Mouse (Mus musculus) lung, adult 2 months (tissue): ENCODE data around the gene Magea6. TPM values are rescaled to one million over a fixed set of nuclear protein-coding genes. Genes with fewer than 3 reads are reported as not detected.
"Not testable (repeated sequence)": the region's sequence is repeated elsewhere in the genome, so short reads cannot be mapped to it uniquely, and the experiment has no call there.

ENCODE experiments used
- DNase-seq: peaks from one replicate; pipeline ENCODE4 v3.0.0; 2022
- H3K4me1 ChIP-seq: fragments of 200-500 bp; 2 replicates; pipeline ENCODE4 v1.6.1; 2011; ENCODE audit warnings: low read length; ENCODE audit not compliant: control insufficient read depth, insufficient read depth
- H3K4me3 ChIP-seq: fragments of 200-500 bp; replicated peaks from 2 replicates; pipeline ENCODE3; 2011; ENCODE audit warnings: low read depth, mild to moderate bottlenecking, control low read depth, low read length; ENCODE audit errors: extremely low read depth
- WGBS: fragments of 180-500 bp; shearing (Covaris S2); methylation state at CpG from one replicate; pipeline ENCODE4 v1.1.7; 2018; 5-methylcytosine and 5-hydroxymethylcytosine counted together
- polyA plus RNA-seq: library from polyadenylated mRNA; depleted of rRNA; stranded (reverse); fragments of >200 nt; gene quantifications from 2 replicates; pipeline ENCODE4 v1.2.3, GENCODE M21; 2012; rRNA removed

Gene Magea6
- polyA plus RNA-seq, result not detected in 2 replicates

GRCm38 (mm10) chrX:154935887-154936286 is at the start of gene Magea6:
Magea6 (minus strand) TSS chrX:154935987.
- H3K4me3 ChIP-seq, DNase-seq, H3K4me1 ChIP-seq: not testable (repeated sequence)
- WGBS, result 54% methylated on average over 1 of the region's 1 CpGs

GRCm38 (mm10) chrX:154949405-154949804 is 13.6 kb upstream of the Magea6 start, which contains the start of gene Magea3:
Magea3 (minus strand) TSS chrX:154949505.
- not testable (repeated sequence) for H3K4me3 ChIP-seq, DNase-seq, H3K4me1 ChIP-seq
- 30% methylated on average over 1 of the region's 1 CpGs for whole genome bisulfite sequencing

DNA sequence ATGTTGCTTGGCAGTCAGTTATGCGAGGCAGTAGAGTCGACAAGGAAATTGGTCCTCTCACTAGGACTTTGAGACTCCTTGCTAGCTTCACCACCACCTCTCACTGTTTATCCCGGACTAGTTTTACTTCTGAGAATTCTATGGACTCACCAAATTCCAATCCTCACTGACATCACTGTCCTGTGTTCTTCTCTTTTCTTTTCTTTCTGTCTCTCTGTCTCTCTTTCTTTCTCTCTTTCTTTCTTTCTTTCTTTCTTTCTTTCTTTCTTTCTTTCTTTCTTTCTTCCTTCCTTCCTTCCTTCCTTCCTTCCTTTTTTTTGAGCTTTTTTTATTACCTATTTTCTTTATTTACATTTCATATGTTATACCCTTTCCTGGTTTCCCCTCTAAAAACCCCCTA is 45.6 kb downstream of the Magea6 start, which contains the start of gene Cldn34b1:
Gene Cldn34b1 (minus strand): TSS at position 101 of the 400 bp plus-strand sequence.
- 86% methylated on average over 3 of the region's 3 CpGs for WGBS
- not testable (repeated sequence) for DNase-seq, H3K4me1 ChIP-seq, H3K4me3 ChIP-seq

Other genes with a start within 250 kb of the Magea6 start
- gene Cldn34b1, start 45.7 kb downstream of the Magea6 start, polyA plus RNA-seq, result not detected in 2 replicates
- not detected in 2 replicates for gene Magea3, start 13.5 kb upstream of the Magea6 start, polyA plus RNA-seq
- gene Magea8, start 59.9 kb upstream of the Magea6 start, polyA plus RNA-seq, result not detected in 2 replicates
- gene Magea5, start 127.2 kb upstream of the Magea6 start, polyA plus RNA-seq, result not detected in 2 replicates
- gene Magea1, start 153.8 kb upstream of the Magea6 start, polyA plus RNA-seq, result not detected in 2 replicates
- not detected in 2 replicates for gene Magea2, start 157.7 kb upstream of the Magea6 start, polyA plus RNA-seq
- gene Cldn34b2, start 192.4 kb upstream of the Magea6 start, polyA plus RNA-seq, result not detected in 2 replicates